Mouse (Mus musculus) limb, embryonic 14.5 days (tissue): ENCODE measurements around the gene Tmem117. TPM values are rescaled to one million over a fixed set of nuclear protein-coding genes. Genes with fewer than 3 reads are reported as not detected.

ENCODE experiments used
- ATAC-seq: fragments of 200-750 bp; cut with Nextera tagmentation; 2 replicates; pipeline ENCODE4 v1.8.0; 2017; ENCODE audit warnings: low read depth, moderate number of reproducible peaks, moderate TSS enrichment; ENCODE audit not compliant: low FRiP score
- DNase-seq: peaks from one replicate; pipeline ENCODE4 v3.0.0-alpha.2; 2015; ENCODE audit warnings: low spot score
- H3K27ac ChIP-seq: fragments of 300-500 bp; sonication (generic); replicated peaks from 2 replicates; pipeline ENCODE4 v1.5.1; 2014; ENCODE audit warnings: low read depth, mild to moderate bottlenecking, low read length, moderate library complexity, mixed read lengths
- H3K27me3 ChIP-seq: fragments of 300-500 bp; sonication (generic); 2 replicates; pipeline ENCODE4 v1.6.1; 2014; ENCODE audit warnings: low read length, mixed read lengths; ENCODE audit not compliant: control insufficient read depth, insufficient read depth
- H3K36me3 ChIP-seq: fragments of 300-500 bp; sonication (generic); 2 replicates; pipeline ENCODE4 v1.6.1; 2014; ENCODE audit warnings: mild to moderate bottlenecking, low read length, moderate library complexity, mixed read lengths; ENCODE audit not compliant: control insufficient read depth, insufficient read depth
- H3K4me1 ChIP-seq: fragments of 300-500 bp; sonication (generic); 2 replicates; pipeline ENCODE4 v1.6.1; 2014; ENCODE audit warnings: antibody characterized with exemption, low read length, mixed read lengths; ENCODE audit not compliant: control insufficient read depth, insufficient read depth
- H3K4me2 ChIP-seq: fragments of 300-500 bp; sonication (generic); replicated peaks from 2 replicates; pipeline ENCODE4 v1.6.1; 2014; ENCODE audit warnings: low read depth, mild to moderate bottlenecking, low read length, moderate library complexity; ENCODE audit not compliant: severe bottlenecking
- H3K4me3 ChIP-seq: fragments of 300-500 bp; sonication (generic); replicated peaks from 2 replicates; pipeline ENCODE4 v1.5.1; 2014; ENCODE audit warnings: low read length
- H3K9ac ChIP-seq: fragments of 300-500 bp; sonication (generic); 2 replicates; pipeline ENCODE4 v1.6.1; 2014; ENCODE audit warnings: mild to moderate bottlenecking, low read depth, low read length, moderate library complexity; ENCODE audit not compliant: severe bottlenecking
- H3K9me3 ChIP-seq: fragments of 300-500 bp; sonication (generic); 2 replicates; pipeline ENCODE4 v1.6.1; 2016; ENCODE audit warnings: low read length; ENCODE audit not compliant: control insufficient read depth
- POLR2A ChIP-seq: fragments of 200-500 bp; IDR thresholded peaks from 2 replicates; pipeline ENCODE4 v1.8.0; 2012; ENCODE audit warnings: inconsistent platforms, mild to moderate bottlenecking, moderate library complexity, borderline replicate concordance; ENCODE audit not compliant: insufficient read depth, insufficient read length; ENCODE audit errors: extremely low read depth
- WGBS: fragments of 180-500 bp; shearing (Covaris S2); extraction: QIAGEN DNeasy Blood & Tissue Kit; methylation state at CpG from one replicate; pipeline ENCODE4 v1.1.7; 2014; 5-methylcytosine and 5-hydroxymethylcytosine counted together
- polyA plus RNA-seq, 2 experiments: library from polyadenylated mRNA; depleted of rRNA in 1 of 2; stranded (reverse) in 1 of 2; unstranded in 1 of 2; fragments of >200 nt; fragmentation: Nextera tagmentation in 1 of 2; extraction: Ambion mirVana in 1 of 2; gene quantifications; 2 replicates each; pipeline versions ENCODE4 v1.2.1 to v1.2.3; 2012 to 2014

Gene Tmem117
- polyA plus RNA-seq, 2 experiments: 1.9 to 5.9 TPM

- Histone ChIP-seq H3K4me2 (no peak overlapping the region), H3K27ac (no peak overlapping the region), H3K9me3 (no peaks in the 10 kb centered on the region), H3K4me1 (0 out of 2 replicates have a peak, but pooled peaks cover 4% of the 10 kb centered on the region), H3K4me3 (no peak overlapping the region), H3K27me3 (no peaks in the 10 kb centered on the region), H3K36me3 (no peaks in the 10 kb centered on the region), H3K9ac (no peak overlapping the region)
- no peak for DNase-seq
- no peak for ATAC-seq
- no peak for TF ChIP-seq POLR2A
- 63% methylated on average over 6 of the region's 6 CpGs for WGBS
These were observed 60.8 kb downstream of the Tmem117 start for GRCm38 (mm10) chr15:94689884-94690231.

DNA sequence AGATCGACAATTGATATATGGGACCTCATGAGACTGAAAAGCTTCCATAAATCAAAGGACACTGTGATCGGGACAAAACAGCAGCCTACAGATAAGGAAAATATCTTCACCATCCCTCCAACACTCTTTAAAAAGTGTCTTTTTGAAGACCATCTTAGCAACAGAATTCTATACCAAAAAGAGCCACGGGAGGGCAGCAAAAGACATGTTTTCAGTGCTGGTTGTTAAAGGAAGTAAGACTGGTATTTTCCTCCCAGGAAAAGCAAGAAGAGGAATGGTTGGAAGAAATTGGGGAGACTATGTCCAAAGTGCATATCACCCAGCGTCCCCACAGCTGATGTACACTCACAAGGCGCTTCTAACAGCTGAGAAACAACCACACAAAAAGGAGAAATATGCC is 93.7 kb downstream of the Tmem117 start:
- peak; percentile 88 for DNase-seq
- no peak overlapping the region for H3K9ac ChIP-seq
- H3K36me3 ChIP-seq: no peaks in the 10 kb centered on the region
- no peak overlapping the region for H3K4me2 ChIP-seq
- TF ChIP-seq POLR2A: no peak
- no peak overlapping the region for H3K27ac ChIP-seq
- ATAC-seq: no peak
- WGBS: 26% methylated on average over 5 of the region's 5 CpGs
- H3K4me3 ChIP-seq: no peak overlapping the region
- H3K4me1 ChIP-seq: no peaks in the 10 kb centered on the region
- H3K9me3 ChIP-seq: no peaks in the 10 kb centered on the region
- no peaks in the 10 kb centered on the region for H3K27me3 ChIP-seq

GRCm38 (mm10) chr15:94732104-94732503 is 103.1 kb downstream of the Tmem117 start:
- no peak for TF ChIP-seq POLR2A
- Histone ChIP-seq H3K27ac (no peak overlapping the region), H3K4me2 (no peak overlapping the region), H3K9ac (no peak overlapping the region), H3K36me3 (no peaks in the 10 kb centered on the region), H3K4me1 (no peaks in the 10 kb centered on the region), H3K27me3 (no peaks in the 10 kb centered on the region), H3K9me3 (no peaks in the 10 kb centered on the region), H3K4me3 (no peak overlapping the region)
- DNase-seq: no peak
- ATAC-seq: no peak
- 49% methylated on average over 4 of the region's 4 CpGs for WGBS

- Histone ChIP-seq H3K27me3 (no peaks in the 10 kb centered on the region; the same call in 1 of the 2 replicates), H3K4me3 (no peak overlapping the region), H3K4me1 (no peaks in the 10 kb centered on the region), H3K9me3 (no peaks in the 10 kb centered on the region), H3K4me2 (no peak overlapping the region), H3K9ac (no peak overlapping the region), H3K36me3 (no peaks in the 10 kb centered on the region), H3K27ac (no peak overlapping the region)
- ATAC-seq (no peak), DNase-seq (peak; percentile 78)
- 18% methylated on average over 4 of the region's 4 CpGs for WGBS
- TF ChIP-seq POLR2A: no peak
These were observed 140.2 kb downstream of the Tmem117 start for GRCm38 (mm10) chr15:94769227-94769626.

GRCm38 (mm10) chr15:94770832-94771578 is 142.0 kb downstream of the Tmem117 start:
- TF ChIP-seq POLR2A: no peak
- WGBS: 84% methylated on average over 7 of the region's 7 CpGs
- no peak for ATAC-seq

More at GRCm38 (mm10) chr15:94770832-94771578, 142.0 kb downstream of the Tmem117 start:
- H3K27me3 ChIP-seq: no peaks in the 10 kb centered on the region; the same call in 1 of the 2 replicates
- no peaks in the 10 kb centered on the region for H3K4me1 ChIP-seq
- H3K9me3 ChIP-seq: no peaks in the 10 kb centered on the region
- DNase-seq: no peak
- H3K4me3 ChIP-seq: no peak overlapping the region
- H3K4me2 ChIP-seq: no peak overlapping the region
- H3K27ac ChIP-seq: no peak overlapping the region
- no peak overlapping the region for H3K9ac ChIP-seq
- H3K36me3 ChIP-seq: no peaks in the 10 kb centered on the region
